Mouse (Mus musculus) induced T-regulatory cell, adult 2 months (primary cell): ENCODE measurements at regions not wholly inside any gene's neighbourhood (a gene's known extent, or its start where the extent isn't known, plus 50 kb on each side); places are given as distances from the start of the nearest gene placed in this dataset.
A peak's percentile ranks its signal among the peaks of the same experiment; 100 is the strongest.

Source experiments
- DNase-seq: peaks from one replicate; pipeline ENCODE4 v3.0.0-alpha.2; 2012; ENCODE audit warnings: low read depth

- DNase-seq, result no peak
These were observed 83.8 kb downstream of the Gadd45g start for GRCm38 (mm10) chr13:51930301-51930747.

- no peak for DNase-seq
These were observed 84.5 kb downstream of the Gadd45g start for GRCm38 (mm10) chr13:51930931-51931330.

GRCm38 (mm10) chr13:51935827-51936226 is 89.3 kb downstream of the Gadd45g start:
- DNase-seq, result peak; percentile 60

- peak; percentile 48 for DNase-seq
These were observed 90.0 kb downstream of the Gadd45g start for GRCm38 (mm10) chr13:51936441-51936840.

GRCm38 (mm10) chr13:51937898-51938297 is 91.4 kb downstream of the Gadd45g start:
- DNase-seq, result no peak

- DNase-seq, result no peak
These were observed 92.8 kb downstream of the Gadd45g start for GRCm38 (mm10) chr13:51939262-51939661.

- no peak for DNase-seq
These were observed 93.2 kb downstream of the Gadd45g start for GRCm38 (mm10) chr13:51939715-51940114.

GRCm38 (mm10) chr13:51946171-51946570 is 99.7 kb downstream of the Gadd45g start:
- no peak for DNase-seq

- DNase-seq, result no peak
These were observed 102.4 kb downstream of the Gadd45g start for GRCm38 (mm10) chr13:51948896-51949295.

GRCm38 (mm10) chr13:51951506-51952038 is 105.1 kb downstream of the Gadd45g start:
- peak; percentile 55 for DNase-seq

- no peak for DNase-seq
These were observed 106.6 kb downstream of the Gadd45g start for GRCm38 (mm10) chr13:51953084-51953483.

- DNase-seq, result no peak
These were observed 107.1 kb downstream of the Gadd45g start for GRCm38 (mm10) chr13:51953569-51953968.

GRCm38 (mm10) chr13:51957101-51957500 is 110.6 kb downstream of the Gadd45g start:
- DNase-seq, result no peak

GRCm38 (mm10) chr13:51959591-51959990 is 113.1 kb downstream of the Gadd45g start:
- DNase-seq, result no peak

- no peak for DNase-seq
These were observed 113.8 kb downstream of the Gadd45g start for GRCm38 (mm10) chr13:51960262-51960661.

GRCm38 (mm10) chr13:51962191-51962611 is 115.7 kb downstream of the Gadd45g start:
- no peak for DNase-seq

- DNase-seq, result no peak
These were observed 116.2 kb downstream of the Gadd45g start for GRCm38 (mm10) chr13:51962676-51963075.

GRCm38 (mm10) chr13:51963966-51964365 is 117.5 kb downstream of the Gadd45g start:
- DNase-seq, result no peak

- DNase-seq, result peak; percentile 71
These were observed 117.9 kb downstream of the Gadd45g start for GRCm38 (mm10) chr13:51964416-51964815.

- no peak for DNase-seq
These were observed 118.4 kb downstream of the Gadd45g start for GRCm38 (mm10) chr13:51964921-51965320.

GRCm38 (mm10) chr13:51968103-51968502 is 121.6 kb downstream of the Gadd45g start:
- no peak for DNase-seq

- DNase-seq, result no peak
These were observed 122.3 kb downstream of the Gadd45g start for GRCm38 (mm10) chr13:51968796-51969195.

GRCm38 (mm10) chr13:51970051-51970450 is 123.6 kb downstream of the Gadd45g start:
- DNase-seq, result peak; percentile 89

GRCm38 (mm10) chr13:51972656-51973310 is 126.3 kb downstream of the Gadd45g start:
- no peak for DNase-seq
